Comparison of ENCODE assay signal across 35 mouse cellular contexts in the genomic region with DNA sequence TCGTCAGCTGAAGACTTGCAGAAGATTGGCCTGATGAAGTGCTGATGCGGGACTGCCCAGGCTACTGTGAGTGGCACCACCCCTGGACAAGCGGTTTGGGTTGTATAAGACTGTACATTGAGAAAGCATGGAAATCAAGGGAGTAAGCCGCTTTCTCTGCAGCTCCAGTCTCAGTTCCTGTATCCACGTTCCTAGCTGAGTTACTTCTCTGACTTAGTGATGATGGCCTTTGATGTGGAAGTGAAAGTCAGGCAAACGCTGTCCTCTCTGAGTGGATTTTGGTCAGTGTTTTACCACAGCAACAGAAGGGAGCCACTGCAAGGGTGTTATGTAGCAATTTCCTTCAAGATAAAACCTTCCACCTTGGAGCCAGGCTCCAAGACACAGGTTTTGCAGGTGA. TPM values are rescaled to one million over a fixed set of nuclear protein-coding genes. Genes with fewer than 3 reads are reported as not detected.
DNase-seq lines count a peak whose midpoint lies in the region; ATAC-seq lines count a peak whose summit lies in the region.
"Had no signal": no experiment of that assay in that cellular context is flagged by ENCODE, and none has a peak within 500 bp of the region (broad histone marks: within the 10 kb centered on the region; RNA-seq: fewer than 3 reads in every experiment).

No protein-coding gene starts in this region.

- H3K4me2 ChIP-seq in midbrain, embryonic 13.5 days (replicated peaks) = no peak overlapping the region
- H3K4me2 ChIP-seq: embryonic facial prominence, embryonic 13.5 days; hindbrain, embryonic 12.5 days; intestine, embryonic 15.5 days; limb, embryonic 15.5 days; liver, embryonic 13.5 days; neural tube, embryonic 15.5 days had no signal

- no peak for ATAC-seq in cerebellum, adult (ENCODE audit: insufficient number of reproducible peaks, low FRiP score, low TSS enrichment)
- ATAC-seq in granulocyte monocyte progenitor cell, adult 5-6 weeks (replicated peaks; ENCODE audit: poor library complexity, severe bottlenecking) = peak; percentile 66
- peak; percentile 73 for ATAC-seq in monocyte, adult 5-6 weeks (replicated peaks; ENCODE audit: insufficient number of reproducible peaks, low FRiP score, low TSS enrichment, poor library complexity, severe bottlenecking)
- no peak for ATAC-seq in midbrain, embryonic 13.5 days
- ATAC-seq: forebrain, embryonic 16.5 days; hindbrain, postnatal 0 days; intestine, embryonic 15.5 days; lung, postnatal 0 days had no signal

- peaks cover 6% of the 10 kb centered on the region for H3K4me1 ChIP-seq in midbrain, embryonic 13.5 days (replicated peaks)
- peaks cover 6% of the 10 kb centered on the region; the same call in 1 of the 2 replicates for H3K4me1 ChIP-seq in limb, embryonic 10.5 days
- H3K4me1 ChIP-seq: intestine, embryonic 15.5 days; limb, embryonic 15.5 days had no signal

- H3K9me3 ChIP-seq in midbrain, embryonic 13.5 days = no peaks in the 10 kb centered on the region
- no peaks in the 10 kb centered on the region for H3K9me3 ChIP-seq in limb, embryonic 10.5 days (replicated peaks)
- H3K9me3 ChIP-seq: G1E; hindbrain, embryonic 12.5 days; intestine, embryonic 15.5 days; limb, embryonic 15.5 days; liver, embryonic 13.5 days; midbrain, embryonic 10.5 days; neural tube, embryonic 15.5 days had no signal

- H3K4me3 ChIP-seq in midbrain, embryonic 13.5 days (replicated peaks) = no peak overlapping the region
- H3K4me3 ChIP-seq in limb, embryonic 10.5 days = no peak overlapping the region
- H3K4me3 ChIP-seq: embryonic facial prominence, embryonic 13.5 days; forebrain, embryonic 10.5 days; gastrocnemius, adult 2 months; heart, embryonic 10.5 days; hindbrain, embryonic 12.5 days; intestine, embryonic 15.5 days; limb, embryonic 15.5 days; liver, embryonic 13.5 days; midbrain, embryonic 10.5 days; neural tube, embryonic 15.5 days had no signal

- H3K36me3 ChIP-seq in midbrain, embryonic 13.5 days = no peaks in the 10 kb centered on the region
- no peaks in the 10 kb centered on the region for H3K36me3 ChIP-seq in limb, embryonic 10.5 days
- H3K36me3 ChIP-seq: embryonic facial prominence, embryonic 13.5 days; forebrain, embryonic 10.5 days; G1E; heart, embryonic 10.5 days; hindbrain, embryonic 12.5 days; intestine, embryonic 15.5 days; limb, embryonic 15.5 days; liver, embryonic 13.5 days; midbrain, embryonic 10.5 days; neural tube, embryonic 15.5 days had no signal

- DNase-seq in cerebellum, adult 9-10 months = peak; percentile 12
- peak; percentile 57 for DNase-seq in A20 (ENCODE audit: low read depth, low spot score)
- DNase-seq in embryo, embryonic 10 days (ENCODE audit: low spot score) = no peak
- DNase-seq in limb, embryonic 10.5 days (ENCODE audit: low spot score) = no peak
- DNase-seq: adrenal gland, postnatal 14 days; cerebellum, adult 8-10 months; cerebellum, postnatal 36 days; gastrocnemius, adult 2 months; heart, postnatal 36 days; kidney, adult 8-10 months; left cerebral cortex, postnatal 4 days; liver, embryonic 13.5 days; lung, adult 18-20 months; lung, postnatal 4 days; right cerebral cortex, postnatal 25 days; thymus, adult 18-20 months; thymus, postnatal 36 days had no signal

- no peak overlapping the region for H3K9ac ChIP-seq in midbrain, embryonic 13.5 days (replicated peaks)
- H3K9ac ChIP-seq: embryonic facial prominence, embryonic 13.5 days; hindbrain, embryonic 12.5 days; intestine, embryonic 15.5 days; limb, embryonic 15.5 days; liver, embryonic 13.5 days; neural tube, embryonic 15.5 days had no signal

- no peaks in the 10 kb centered on the region for H3K27me3 ChIP-seq in midbrain, embryonic 13.5 days
- no peaks in the 10 kb centered on the region for H3K27me3 ChIP-seq in limb, embryonic 10.5 days (ENCODE audit: low read depth, poor library complexity, severe bottlenecking)
- H3K27me3 ChIP-seq: embryonic facial prominence, embryonic 13.5 days; hindbrain, embryonic 12.5 days; intestine, embryonic 15.5 days; limb, embryonic 15.5 days; liver, embryonic 13.5 days; neural tube, embryonic 15.5 days had no signal

- WGBS in midbrain, embryonic 13.5 days = 91% methylated on average over 6 of the region's 6 CpGs
- WGBS in limb, embryonic 10.5 days = 82% methylated on average over 6 of the region's 6 CpGs

- no peak overlapping the region for H3K27ac ChIP-seq in midbrain, embryonic 13.5 days
- no peak overlapping the region for H3K27ac ChIP-seq in limb, embryonic 10.5 days
- H3K27ac ChIP-seq: embryonic facial prominence, embryonic 13.5 days; forebrain, embryonic 10.5 days; gastrocnemius, adult 2 months; heart, embryonic 10.5 days; hindbrain, embryonic 12.5 days; hindbrain, postnatal 0 days; intestine, embryonic 15.5 days; kidney, postnatal 0 days; limb, embryonic 15.5 days; liver, embryonic 13.5 days; midbrain, embryonic 10.5 days; neural tube, embryonic 15.5 days; stomach, postnatal 0 days had no signal

RNA-seq across cellular contexts. Expression of gene Csgalnact2, which starts 2.0 kb away (rescaled TPM):
- total RNA-seq in granulocyte monocyte progenitor cell, adult 5-6 weeks (2014; fragmentation: Nextera tagmentation) = 117 and 137 TPM in 2 replicates
- total RNA-seq in granulocyte monocyte progenitor cell, adult 5-6 weeks (2017) = 228 and 243 TPM in 2 replicates
- total RNA-seq in monocyte, adult 5-6 weeks (2017) = 131 to 223 TPM (median 204 TPM) in 3 replicates
- 6.9 and 8.4 TPM in 2 replicates for polyA plus RNA-seq in midbrain, embryonic 13.5 days (2015; fragmentation: Nextera tagmentation; extraction: Ambion mirVana)
- polyA plus RNA-seq in limb, embryonic 10.5 days (2016; fragmentation: Nextera tagmentation; extraction: Ambion mirVana) = 5.2 and 7.6 TPM in 2 replicates

RNA-seq across cellular contexts. Expression of gene Ret, which starts 56.6 kb away (rescaled TPM):
- total RNA-seq in granulocyte monocyte progenitor cell, adult 5-6 weeks (2014; fragmentation: Nextera tagmentation) = not detected in 2 replicates
- total RNA-seq in granulocyte monocyte progenitor cell, adult 5-6 weeks (2017) = not detected in 2 replicates
- 0.19 to 0.58 TPM (median 0.21 TPM) in 3 replicates for total RNA-seq in monocyte, adult 5-6 weeks (2017)
- polyA plus RNA-seq in midbrain, embryonic 13.5 days (2015; fragmentation: Nextera tagmentation; extraction: Ambion mirVana) = 3.7 and 4.2 TPM in 2 replicates
- polyA plus RNA-seq in limb, embryonic 10.5 days (2016; fragmentation: Nextera tagmentation; extraction: Ambion mirVana) = 0.29 and 0.48 TPM in 2 replicates
- polyA plus RNA-seq: G1E had no signal

Comparison
In these comparisons a context has a peak if more than half of its experiments do, and no peak if none do; other contexts are left out.
1. DNase-seq: peak in cerebellum, adult 9-10 months (single experiment) and A20 (single experiment); none in embryo, embryonic 10 days (single experiment) and limb, embryonic 10.5 days (single experiment).
2. ATAC-seq: peak in granulocyte monocyte progenitor cell, adult 5-6 weeks (single experiment) and monocyte, adult 5-6 weeks (single experiment); none in cerebellum, adult (single experiment) and midbrain, embryonic 13.5 days (single experiment).